Mouse (Mus musculus): ENCODE results near the gene Ttc5. TPM values are rescaled to one million over a fixed set of nuclear protein-coding genes. Genes with fewer than 3 reads are reported as not detected.
"Not testable (repeated sequence)": the region's sequence is repeated elsewhere in the genome, so short reads cannot be mapped to it uniquely, and the experiment has no call there.

The Ttc5 gene
- polyA plus RNA-seq, 1 experiment from 2014 or later: 67.0 TPM

GRCm38 (mm10) chr14:50741584-50741983, 43.7 kb downstream of the Ttc5 start:
- Histone ChIP-seq H3K9ac (ENCODE audit: low read length) (no peak overlapping the region), H3K4me2 (ENCODE audit: low read length) (no peak overlapping the region), H3K4me3 (ENCODE audit: low read depth, low read length) (no peak overlapping the region), H3K27me3 (replicated peaks; ENCODE audit: control insufficient read depth, insufficient read depth, low read length) (no peaks in the 10 kb centered on the region), H3K9me3 (ENCODE audit: control insufficient read depth, low read length) (no peaks in the 10 kb centered on the region), H3K36me3 (ENCODE audit: control insufficient read depth, insufficient read depth, low read length) (no peaks in the 10 kb centered on the region), H3K4me1 (replicated peaks; ENCODE audit: control insufficient read depth, insufficient read depth, low read length) (no peaks in the 10 kb centered on the region), H3K27ac (ENCODE audit: low read depth) (no peak overlapping the region)
- DNase-seq (ENCODE audit: low spot score) (no peak), ATAC-seq (replicated peaks; ENCODE audit: low FRiP score, low TSS enrichment, low read depth) (no peak)
- WGBS: 62% methylated on average over 2 of the region's 2 CpGs

- DNase-seq (ENCODE audit: low spot score) (no peak), ATAC-seq (replicated peaks; ENCODE audit: low FRiP score, low TSS enrichment, low read depth) (no peak)
- no peaks in the 10 kb centered on the region for H3K36me3 ChIP-seq (ENCODE audit: control insufficient read depth, insufficient read depth, low read length)
- no peaks in the 10 kb centered on the region for H3K27me3 ChIP-seq (replicated peaks; ENCODE audit: control insufficient read depth, insufficient read depth, low read length)
- 71% methylated on average over 2 of the region's 2 CpGs for WGBS
- no peaks in the 10 kb centered on the region for H3K9me3 ChIP-seq (ENCODE audit: control insufficient read depth, low read length)
- H3K9ac ChIP-seq (ENCODE audit: low read length): no peak overlapping the region
- no peaks in the 10 kb centered on the region for H3K4me1 ChIP-seq (replicated peaks; ENCODE audit: control insufficient read depth, insufficient read depth, low read length)
- no peak overlapping the region for H3K4me2 ChIP-seq (ENCODE audit: low read length)
- H3K27ac ChIP-seq (ENCODE audit: low read depth): no peak overlapping the region
- no peak overlapping the region for H3K4me3 ChIP-seq (ENCODE audit: low read depth, low read length)
Observed at GRCm38 (mm10) chr14:50740334-50740733, 45.0 kb downstream of the Ttc5 start.

GRCm38 (mm10) chr14:50722371-50722770, 62.9 kb downstream of the Ttc5 start:
- 86% methylated on average over 3 of the region's 4 CpGs for WGBS
- H3K9ac ChIP-seq (ENCODE audit: low read length); H3K4me1 ChIP-seq (replicated peaks; ENCODE audit: control insufficient read depth, insufficient read depth, low read length); DNase-seq (ENCODE audit: low spot score); H3K9me3 ChIP-seq (ENCODE audit: control insufficient read depth, low read length); ATAC-seq (replicated peaks; ENCODE audit: low FRiP score, low TSS enrichment, low read depth); H3K36me3 ChIP-seq (ENCODE audit: control insufficient read depth, insufficient read depth, low read length); H3K4me2 ChIP-seq (ENCODE audit: low read length); H3K4me3 ChIP-seq (ENCODE audit: low read depth, low read length); H3K27ac ChIP-seq (ENCODE audit: low read depth); H3K27me3 ChIP-seq (replicated peaks; ENCODE audit: control insufficient read depth, insufficient read depth, low read length): not testable (repeated sequence)

- not testable (repeated sequence) for H3K4me3 ChIP-seq (ENCODE audit: low read depth, low read length)
Observed at GRCm38 (mm10) chr14:50719875-50720274, 65.4 kb downstream of the Ttc5 start.

More at GRCm38 (mm10) chr14:50719875-50720274, 65.4 kb downstream of the Ttc5 start:
- H3K9me3 ChIP-seq (ENCODE audit: control insufficient read depth, low read length); DNase-seq (ENCODE audit: low spot score); H3K27me3 ChIP-seq (replicated peaks; ENCODE audit: control insufficient read depth, insufficient read depth, low read length); ATAC-seq (replicated peaks; ENCODE audit: low FRiP score, low TSS enrichment, low read depth); H3K4me1 ChIP-seq (replicated peaks; ENCODE audit: control insufficient read depth, insufficient read depth, low read length); H3K36me3 ChIP-seq (ENCODE audit: control insufficient read depth, insufficient read depth, low read length); H3K9ac ChIP-seq (ENCODE audit: low read length); H3K4me2 ChIP-seq (ENCODE audit: low read length); H3K27ac ChIP-seq (ENCODE audit: low read depth): not testable (repeated sequence)
- WGBS: 88% methylated on average over 15 of the region's 15 CpGs

Other genes with a start within 250 kb of the Ttc5 start
- not detected in 2 replicates for gene Olfr744, start 170.6 kb downstream of the Ttc5 start, polyA plus RNA-seq (2014; fragmentation: Nextera tagmentation; extraction: Ambion mirVana)
- gene Olfr745, start 146.1 kb downstream of the Ttc5 start, polyA plus RNA-seq (2014; fragmentation: Nextera tagmentation; extraction: Ambion mirVana): not detected in 2 replicates
- gene Olfr746, start 138.4 kb downstream of the Ttc5 start, polyA plus RNA-seq (2014; fragmentation: Nextera tagmentation; extraction: Ambion mirVana): not detected in 2 replicates
- gene Olfr747, start 92.3 kb downstream of the Ttc5 start, polyA plus RNA-seq (2014; fragmentation: Nextera tagmentation; extraction: Ambion mirVana): not detected in 2 replicates
- not detected in 2 replicates for gene Olfr748, start 78.1 kb downstream of the Ttc5 start, polyA plus RNA-seq (2014; fragmentation: Nextera tagmentation; extraction: Ambion mirVana)
- not detected in 2 replicates for gene Olfr749, start 40.4 kb downstream of the Ttc5 start, polyA plus RNA-seq (2014; fragmentation: Nextera tagmentation; extraction: Ambion mirVana)
- gene Ccnb1ip1, start 22.2 kb upstream of the Ttc5 start, polyA plus RNA-seq (2014; fragmentation: Nextera tagmentation; extraction: Ambion mirVana): not detected in 2 replicates
- 69.6 and 70.8 TPM in 2 replicates for gene Parp2, start 22.3 kb upstream of the Ttc5 start, polyA plus RNA-seq (2014; fragmentation: Nextera tagmentation; extraction: Ambion mirVana)
- gene Tep1, start 85.0 kb upstream of the Ttc5 start, polyA plus RNA-seq (2014; fragmentation: Nextera tagmentation; extraction: Ambion mirVana): 10.5 and 10.9 TPM in 2 replicates
- gene Klhl33, start 112.0 kb upstream of the Ttc5 start, polyA plus RNA-seq (2014; fragmentation: Nextera tagmentation; extraction: Ambion mirVana): 0.11 and 0.16 TPM in 2 replicates
- 140 and 169 TPM in 2 replicates for gene Osgep, start 139.4 kb upstream of the Ttc5 start, polyA plus RNA-seq (2014; fragmentation: Nextera tagmentation; extraction: Ambion mirVana)
- gene Apex1, start 139.4 kb upstream of the Ttc5 start, polyA plus RNA-seq (2014; fragmentation: Nextera tagmentation; extraction: Ambion mirVana): 291 and 302 TPM in 2 replicates
- 55.8 and 56.9 TPM in 2 replicates for gene Pip4p1, start 145.3 kb upstream of the Ttc5 start, polyA plus RNA-seq (2014; fragmentation: Nextera tagmentation; extraction: Ambion mirVana)
- 75.2 TPM in 2 replicates for gene Pnp, start 145.6 kb upstream of the Ttc5 start, polyA plus RNA-seq (2014; fragmentation: Nextera tagmentation; extraction: Ambion mirVana)
- gene Gm49342, start 159.0 kb upstream of the Ttc5 start, polyA plus RNA-seq (2014; fragmentation: Nextera tagmentation; extraction: Ambion mirVana): not detected in 2 replicates
- gene Pnp2, start 170.5 kb upstream of the Ttc5 start, polyA plus RNA-seq (2014; fragmentation: Nextera tagmentation; extraction: Ambion mirVana): 0.93 and 1.1 TPM in 2 replicates
- gene Rnase10, start 222.2 kb upstream of the Ttc5 start, polyA plus RNA-seq (2014; fragmentation: Nextera tagmentation; extraction: Ambion mirVana): 0.15 and 0.27 TPM in 2 replicates

Measured in intestine, embryonic 14.5 days (tissue).